Mouse (Mus musculus) A20 (cell line): ENCODE data around the gene Mfsd10.
"Not testable (repeated sequence)": the region's sequence is repeated elsewhere in the genome, so short reads cannot be mapped to it uniquely, and the experiment has no call there.

Source experiments
- DNase-seq: peaks from one replicate; pipeline ENCODE4 v3.0.0-alpha.2; 2011; ENCODE audit warnings: low read depth, low spot score

Gene Mfsd10

GRCm38 (mm10) chr5:34607100-34607880, 29.7 kb downstream of the Mfsd10 start:
- no peak for DNase-seq

- no peak for DNase-seq
These were observed 32.4 kb downstream of the Mfsd10 start for GRCm38 (mm10) chr5:34604576-34604975.

GRCm38 (mm10) chr5:34593202-34593727, 43.7 kb downstream of the Mfsd10 start:
- no peak for DNase-seq

GRCm38 (mm10) chr5:34592666-34593065, 44.3 kb downstream of the Mfsd10 start:
- no peak for DNase-seq

GRCm38 (mm10) chr5:34592224-34592623, 44.8 kb downstream of the Mfsd10 start:
- not testable (repeated sequence) for DNase-seq

- no peak for DNase-seq
These were observed 45.5 kb downstream of the Mfsd10 start for GRCm38 (mm10) chr5:34591388-34592004.

GRCm38 (mm10) chr5:34590702-34591101, 46.3 kb downstream of the Mfsd10 start:
- DNase-seq: no peak

- DNase-seq: no peak
These were observed 47.0 kb downstream of the Mfsd10 start for GRCm38 (mm10) chr5:34590059-34590458.

GRCm38 (mm10) chr5:34587881-34588280, 49.1 kb downstream of the Mfsd10 start:
- DNase-seq: no peak

GRCm38 (mm10) chr5:34585216-34585615, 51.8 kb downstream of the Mfsd10 start:
- no peak for DNase-seq
